Mouse (Mus musculus) thymus, adult 2 months (tissue): Measurements from ENCODE around the gene Cep19.

Source experiments
- CTCF ChIP-seq: fragments of 200-500 bp; IDR thresholded peaks from 2 replicates; pipeline ENCODE4 v1.5.1; 2012; ENCODE audit warnings: mild to moderate bottlenecking, control low read depth, low read length, moderate library complexity, borderline replicate concordance; ENCODE audit not compliant: control insufficient read depth, poor library complexity, insufficient read depth; ENCODE audit errors: extremely low read depth
- POLR2A ChIP-seq: fragments of 200-500 bp; IDR thresholded peaks from 2 replicates; pipeline ENCODE4 v1.6.1; 2012; ENCODE audit warnings: mild to moderate bottlenecking, low read length, control low read depth, moderate library complexity; ENCODE audit not compliant: control insufficient read depth, poor library complexity, insufficient read depth; ENCODE audit errors: extremely low read depth

GRCm38 (mm10) chr16:32107342-32108045 is 7.9 kb downstream of the Cep19 start:
- no peak for TF ChIP-seq POLR2A
- no peak for TF ChIP-seq CTCF
